Mouse (Mus musculus): Measurements from ENCODE around the gene Nr2e3.
"Not testable (repeated sequence)": the region's sequence is repeated elsewhere in the genome, so short reads cannot be mapped to it uniquely, and the experiment has no call there.

Nr2e3 gene

GRCm38 (mm10) chr9:59949981-59950380 is 10.5 kb downstream of the Nr2e3 start:
- DNase-seq (ENCODE audit: inconsistent ontology term) = no peak

GRCm38 (mm10) chr9:59949511-59949910 is 10.9 kb downstream of the Nr2e3 start:
- no peak for DNase-seq (ENCODE audit: inconsistent ontology term)

DNA sequence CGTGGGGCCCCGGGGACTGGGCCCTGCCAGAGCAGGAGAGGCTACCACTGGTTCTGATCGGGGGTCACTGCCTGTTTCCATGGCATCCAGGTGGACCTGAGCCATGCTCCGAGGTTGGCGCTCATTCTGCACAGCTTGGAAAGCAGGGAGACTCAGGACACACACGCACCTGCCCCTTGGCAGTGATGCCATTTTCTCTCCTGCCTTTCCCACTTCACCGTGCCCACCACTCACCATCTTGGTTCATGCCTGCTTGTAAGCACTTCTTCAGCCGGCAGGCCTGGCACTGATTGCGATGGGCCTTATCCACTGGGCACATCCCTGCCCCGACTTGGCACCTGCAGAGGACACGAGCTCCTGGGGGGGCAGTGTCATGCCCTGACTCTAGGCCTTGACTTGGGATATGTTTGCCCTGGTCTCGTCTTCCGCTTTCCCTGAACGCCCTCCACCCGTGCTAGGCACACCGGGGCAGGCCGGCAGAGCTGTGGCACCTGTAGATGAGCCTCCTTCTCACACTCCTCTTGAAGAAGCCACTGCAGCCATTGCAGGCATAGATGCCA is 11.7 kb downstream of the Nr2e3 start:
- no peak for DNase-seq (ENCODE audit: inconsistent ontology term)

- no peak for DNase-seq (ENCODE audit: inconsistent ontology term)
These were observed 12.2 kb downstream of the Nr2e3 start for GRCm38 (mm10) chr9:59948226-59948625.

DNA sequence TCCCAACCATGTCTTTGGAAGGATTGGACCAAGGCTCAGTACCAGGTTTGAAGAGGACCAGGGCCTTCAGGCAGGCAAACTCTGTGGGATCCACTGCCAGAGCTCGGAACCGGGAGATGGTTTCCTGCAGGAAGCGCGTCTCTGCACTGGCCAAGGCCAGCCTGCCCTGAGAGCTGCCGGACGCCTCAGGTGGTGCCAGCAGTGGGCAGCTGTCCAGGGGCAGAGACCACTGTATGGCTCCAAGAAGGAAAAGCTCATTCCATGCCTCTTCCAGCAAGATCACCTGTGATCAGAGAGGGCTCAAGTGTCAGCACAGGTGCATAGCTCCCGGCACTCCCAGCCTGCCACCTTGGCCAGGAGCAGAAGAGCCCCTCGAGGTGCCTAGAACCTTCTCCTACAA is 13.2 kb downstream of the Nr2e3 start:
- no peak for DNase-seq (ENCODE audit: inconsistent ontology term)

DNA sequence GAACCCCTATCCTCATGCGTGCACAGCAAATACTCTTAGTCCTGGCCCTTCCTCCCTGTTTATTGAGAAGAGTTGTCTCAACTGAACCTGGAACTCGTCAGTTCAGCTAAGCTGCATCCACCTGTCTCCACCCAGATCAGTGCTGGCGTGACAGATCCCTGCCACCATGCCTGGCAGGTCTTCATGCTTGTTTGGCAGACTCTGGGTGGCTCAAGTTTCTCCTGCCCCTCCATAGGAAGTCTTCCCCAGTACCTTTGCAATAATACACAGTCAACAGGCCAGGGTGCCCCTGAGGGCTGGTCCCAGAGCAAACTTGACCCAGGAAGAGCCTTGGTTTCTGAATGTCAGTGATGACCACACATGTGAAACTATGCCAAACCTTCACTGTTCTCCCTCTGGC is 15.2 kb downstream of the Nr2e3 start:
- no peak for DNase-seq (ENCODE audit: inconsistent ontology term)

- no peak for DNase-seq (ENCODE audit: inconsistent ontology term)
These were observed 16.6 kb downstream of the Nr2e3 start for GRCm38 (mm10) chr9:59943826-59944225.

DNA sequence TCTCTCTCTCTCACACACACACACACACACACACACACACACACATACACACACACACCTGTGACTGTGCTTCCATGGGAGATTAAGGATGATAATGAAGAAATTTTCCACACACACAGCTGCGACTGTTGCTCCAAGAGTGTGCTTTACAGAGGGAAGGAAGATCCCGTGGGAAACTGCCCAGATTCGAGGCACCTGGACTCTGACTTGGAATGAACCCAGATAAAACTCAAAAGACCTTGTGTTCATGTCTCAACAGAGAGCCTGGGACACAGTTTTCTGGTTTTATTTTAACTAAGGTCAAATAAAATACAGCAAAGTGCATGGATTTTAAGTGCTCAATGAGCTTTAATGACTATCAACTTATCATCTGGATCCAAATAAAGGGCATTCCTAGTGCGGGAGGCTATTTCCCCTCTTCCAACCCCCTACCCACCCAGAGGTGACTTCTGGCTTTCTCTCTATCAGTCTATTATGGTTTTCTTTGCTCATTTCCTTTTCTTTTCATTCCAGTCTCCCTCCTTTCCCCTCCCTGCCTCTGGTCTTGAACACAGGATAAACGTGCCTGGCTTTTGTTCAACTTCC is 17.9 kb downstream of the Nr2e3 start:
- no peak for DNase-seq (ENCODE audit: inconsistent ontology term)

GRCm38 (mm10) chr9:59941885-59942350 is 18.5 kb downstream of the Nr2e3 start:
- no peak for DNase-seq (ENCODE audit: inconsistent ontology term)

GRCm38 (mm10) chr9:59940913-59941884 is 19.3 kb downstream of the Nr2e3 start:
- DNase-seq (ENCODE audit: inconsistent ontology term) = no peak

GRCm38 (mm10) chr9:59939691-59940090 is 20.8 kb downstream of the Nr2e3 start:
- no peak for DNase-seq (ENCODE audit: inconsistent ontology term)

- DNase-seq (ENCODE audit: inconsistent ontology term) = no peak
These were observed 21.9 kb downstream of the Nr2e3 start for GRCm38 (mm10) chr9:59938529-59938928.

DNA sequence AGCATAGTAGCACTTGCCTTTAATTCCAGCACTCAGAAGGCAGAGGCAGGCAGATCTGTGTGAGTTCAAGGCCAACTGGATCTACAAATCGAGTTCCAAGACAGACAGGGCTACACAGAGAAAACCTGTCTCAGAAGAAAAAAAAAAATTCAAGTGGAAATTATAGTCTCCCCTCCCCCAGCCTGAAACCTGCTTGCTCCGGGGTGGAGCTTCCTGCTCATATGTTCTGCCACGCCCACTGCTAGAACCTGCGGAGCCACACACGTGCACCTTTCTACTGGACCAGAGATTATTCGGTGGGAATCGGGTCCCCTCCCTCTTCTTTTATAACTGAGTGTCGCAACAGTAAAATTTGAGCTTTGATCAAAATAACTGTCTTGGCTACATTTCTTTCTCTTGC is 24.6 kb downstream of the Nr2e3 start:
- DNase-seq (ENCODE audit: inconsistent ontology term) = not testable (repeated sequence)

- no peak for DNase-seq (ENCODE audit: inconsistent ontology term)
These were observed 30.2 kb downstream of the Nr2e3 start for GRCm38 (mm10) chr9:59930248-59930647.

GRCm38 (mm10) chr9:59914761-59915160 is 45.7 kb downstream of the Nr2e3 start:
- no peak for DNase-seq (ENCODE audit: inconsistent ontology term)

GRCm38 (mm10) chr9:59903382-59903781 is 57.1 kb downstream of the Nr2e3 start:
- DNase-seq (ENCODE audit: inconsistent ontology term) = no peak

Data from Muller cell, postnatal 12 days (primary cell).